Mouse (Mus musculus) cerebellum, adult 2 months (tissue): ENCODE results near the gene Fgfr2.

Experiments
- CTCF ChIP-seq: fragments of 200-500 bp; IDR thresholded peaks from 2 replicates; pipeline ENCODE4 v1.5.1; 2011; ENCODE audit warnings: low read depth, mild to moderate bottlenecking, control low read depth, low read length, moderate library complexity, borderline replicate concordance; ENCODE audit not compliant: insufficient read depth
- POLR2A ChIP-seq: fragments of 200-500 bp; IDR thresholded peaks from 2 replicates; pipeline ENCODE4 v1.6.1; 2011; ENCODE audit warnings: low read length, control low read depth, borderline replicate concordance; ENCODE audit not compliant: insufficient read depth

DNA sequence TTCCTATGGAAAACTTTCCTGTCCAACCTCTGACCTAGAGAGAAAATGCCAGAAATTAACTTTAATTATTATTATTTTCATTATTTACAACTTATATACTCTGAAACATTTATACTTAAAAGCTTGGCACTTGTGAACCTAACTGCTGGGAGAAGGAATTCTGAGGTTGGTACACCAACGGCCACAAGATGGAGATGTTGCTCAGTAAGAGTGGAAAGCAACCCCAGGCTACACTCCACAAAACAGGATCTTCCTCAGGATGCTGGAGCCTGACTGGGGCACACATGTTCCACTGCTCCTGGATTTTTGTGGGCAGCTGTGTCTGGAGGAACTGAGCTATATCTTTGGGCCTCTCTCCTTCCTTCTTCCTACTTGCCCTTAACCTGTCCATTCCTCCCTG lies 1690.9 kb downstream of the Fgfr2 start:
- TF ChIP-seq CTCF, result peak; percentile 45; the same call in 1 of the 2 replicates
- TF ChIP-seq POLR2A, result no peak
